ENCODE assay signal across 12 mouse cellular contexts in the genomic region with DNA sequence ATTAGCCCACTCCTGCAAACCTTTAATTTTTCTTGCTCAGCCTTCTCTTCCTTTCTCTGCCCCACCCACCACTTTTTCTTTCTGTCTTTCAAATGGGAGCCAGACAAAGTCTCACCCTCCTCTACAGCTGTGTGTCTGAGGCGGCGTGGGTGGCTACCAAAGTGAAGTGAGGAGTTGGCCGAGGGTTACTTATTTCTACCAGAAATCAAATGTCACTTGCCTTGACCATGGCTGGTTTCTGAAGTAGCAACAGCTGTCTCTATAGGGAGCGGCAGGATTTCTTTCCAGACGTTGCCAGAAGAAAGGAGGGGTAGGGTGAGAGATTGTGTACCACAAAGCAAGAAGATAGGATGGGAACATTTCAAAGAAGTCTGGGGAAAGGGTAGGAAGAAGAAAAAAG.
DNase-seq lines count a peak whose midpoint lies in the region; ATAC-seq and TF ChIP-seq lines count a peak whose summit lies in the region.
"Had no signal": no experiment of that assay in that cellular context is flagged by ENCODE, and none has a peak within 500 bp of the region (broad histone marks: within the 10 kb centered on the region; RNA-seq: fewer than 3 reads in every experiment).

No protein-coding gene starts in this region.

- H3K4me2 ChIP-seq in hindbrain, embryonic 13.5 days, result no peak overlapping the region
- H3K4me2 ChIP-seq in forebrain, embryonic 11.5 days (ENCODE audit: low read depth, low read length, severe bottlenecking), result no peak overlapping the region
- H3K4me2 ChIP-seq in midbrain, embryonic 13.5 days (replicated peaks), result 0 out of 2 replicates have a peak overlapping the region, but pooled peaks have one; percentile 0

- no peak for DNase-seq in hindbrain, embryonic 10.5 days (ENCODE audit: low spot score)
- peak; percentile 79 for DNase-seq in brain, adult 2 months (ENCODE audit: low read depth, low spot score)
- no peak for DNase-seq in forebrain, embryonic 11.5 days (ENCODE audit: low spot score)
- DNase-seq in urinary bladder, postnatal 14 days (ENCODE audit: low spot score), result no peak
- DNase-seq in kidney, adult 2 months, result no peak
- no peak for DNase-seq in adrenal gland, adult 8-10 months
- DNase-seq: cerebellum, adult 18-20 months; spleen, adult 18-20 months had no signal

- 0 out of 2 replicates have a peak, but pooled peaks cover 3% of the 10 kb centered on the region for H3K36me3 ChIP-seq in hindbrain, embryonic 10.5 days
- no peaks in the 10 kb centered on the region for H3K36me3 ChIP-seq in hindbrain, embryonic 13.5 days
- no peaks in the 10 kb centered on the region for H3K36me3 ChIP-seq in forebrain, embryonic 11.5 days (ENCODE audit: control insufficient read depth, insufficient read depth, low read length)
- no peaks in the 10 kb centered on the region for H3K36me3 ChIP-seq in midbrain, embryonic 13.5 days
- H3K36me3 ChIP-seq in kidney, adult 2 months (ENCODE audit: control insufficient read depth, insufficient read depth, low read length), result no peaks in the 10 kb centered on the region

- ATAC-seq in hindbrain, embryonic 13.5 days (ENCODE audit: low FRiP score), result no peak
- ATAC-seq in forebrain, embryonic 11.5 days (replicated peaks; ENCODE audit: low FRiP score), result no peak
- no peak for ATAC-seq in midbrain, embryonic 13.5 days
- ATAC-seq: lung, postnatal 0 days had no signal

- TF ChIP-seq CTCF in kidney, adult 2 months (conservative IDR thresholded peaks at IDR 0.05; ENCODE audit: insufficient read depth, insufficient read length, low read depth, low read length), result no peak

- H3K27ac ChIP-seq in hindbrain, embryonic 10.5 days, result peak overlapping the region; percentile 74
- no peak overlapping the region for H3K27ac ChIP-seq in hindbrain, embryonic 13.5 days
- H3K27ac ChIP-seq in forebrain, embryonic 11.5 days (ENCODE audit: low read depth, low read length), result peak overlapping the region; percentile 47; the same call in 1 of the 2 replicates
- H3K27ac ChIP-seq in midbrain, embryonic 13.5 days, result 0 out of 2 replicates have a peak overlapping the region, but pooled peaks have one; percentile 0
- H3K27ac ChIP-seq in kidney, adult 2 months (ENCODE audit: insufficient read depth, low read depth, low read length), result no peak overlapping the region
- H3K27ac ChIP-seq: kidney, postnatal 0 days had no signal

- no peak for TF ChIP-seq POLR2A in kidney, adult 2 months (IDR thresholded peaks at IDR 0.05; ENCODE audit: low read depth, low read length)

- WGBS in hindbrain, embryonic 10.5 days, result 44% methylated on average over 5 of the region's 5 CpGs
- WGBS in hindbrain, embryonic 13.5 days, result 37% methylated on average over 5 of the region's 5 CpGs
- WGBS in forebrain, embryonic 11.5 days, result 46% methylated on average over 5 of the region's 5 CpGs
- 42% methylated on average over 5 of the region's 5 CpGs for WGBS in midbrain, embryonic 13.5 days
- WGBS in kidney, adult 2 months, result 70% methylated on average over 5 of the region's 5 CpGs

- no peaks in the 10 kb centered on the region for H3K27me3 ChIP-seq in hindbrain, embryonic 10.5 days (ENCODE audit: insufficient read depth, poor library complexity, severe bottlenecking)
- H3K27me3 ChIP-seq in hindbrain, embryonic 13.5 days, result no peaks in the 10 kb centered on the region
- no peaks in the 10 kb centered on the region for H3K27me3 ChIP-seq in forebrain, embryonic 11.5 days (ENCODE audit: control insufficient read depth, insufficient read depth, low read length)
- no peaks in the 10 kb centered on the region for H3K27me3 ChIP-seq in midbrain, embryonic 13.5 days
- peaks cover 2% of the 10 kb centered on the region for H3K27me3 ChIP-seq in kidney, adult 2 months (replicated peaks; ENCODE audit: control insufficient read depth, insufficient read depth, low read length)

- no peak overlapping the region for H3K4me3 ChIP-seq in hindbrain, embryonic 10.5 days
- H3K4me3 ChIP-seq in hindbrain, embryonic 13.5 days, result no peak overlapping the region
- no peak overlapping the region for H3K4me3 ChIP-seq in forebrain, embryonic 11.5 days (ENCODE audit: low read depth, low read length)
- no peak overlapping the region for H3K4me3 ChIP-seq in midbrain, embryonic 13.5 days (replicated peaks)
- no peak overlapping the region for H3K4me3 ChIP-seq in kidney, adult 2 months (ENCODE audit: insufficient read depth, low read depth, low read length)

- 0 out of 2 replicates have a peak, but pooled peaks cover 3% of the 10 kb centered on the region for H3K9me3 ChIP-seq in hindbrain, embryonic 10.5 days
- no peaks in the 10 kb centered on the region for H3K9me3 ChIP-seq in hindbrain, embryonic 13.5 days
- H3K9me3 ChIP-seq in forebrain, embryonic 11.5 days (ENCODE audit: control insufficient read depth, low read length), result no peaks in the 10 kb centered on the region; the same call in 1 of the 2 replicates
- no peaks in the 10 kb centered on the region for H3K9me3 ChIP-seq in midbrain, embryonic 13.5 days

- H3K4me1 ChIP-seq in hindbrain, embryonic 10.5 days (replicated peaks), result peaks cover 58% of the 10 kb centered on the region
- peaks cover 49% of the 10 kb centered on the region for H3K4me1 ChIP-seq in hindbrain, embryonic 13.5 days (replicated peaks)
- H3K4me1 ChIP-seq in forebrain, embryonic 11.5 days (replicated peaks; ENCODE audit: control insufficient read depth, insufficient read depth, low read length), result peaks cover 10% of the 10 kb centered on the region; the same call in 1 of the 2 replicates
- H3K4me1 ChIP-seq in midbrain, embryonic 13.5 days (replicated peaks), result peaks cover 53% of the 10 kb centered on the region
- no peaks in the 10 kb centered on the region for H3K4me1 ChIP-seq in kidney, adult 2 months (ENCODE audit: control insufficient read depth, insufficient read depth, low read length)

- H3K9ac ChIP-seq in hindbrain, embryonic 13.5 days, result no peak overlapping the region
- no peak overlapping the region for H3K9ac ChIP-seq in forebrain, embryonic 11.5 days (ENCODE audit: low read length)
- H3K9ac ChIP-seq in midbrain, embryonic 13.5 days (replicated peaks), result no peak overlapping the region

Comparison
In these comparisons a context has a peak if more than half of its experiments do, and no peak if none do; other contexts are left out.
1. H3K27ac ChIP-seq: peak in hindbrain, embryonic 10.5 days (single experiment), forebrain, embryonic 11.5 days (single experiment) and midbrain, embryonic 13.5 days (single experiment); none in hindbrain, embryonic 13.5 days (single experiment) and kidney, adult 2 months (single experiment).